Mouse (Mus musculus) forebrain, postnatal 0 days (tissue): ENCODE results near the gene Aox4. TPM values are rescaled to one million over a fixed set of nuclear protein-coding genes. Genes with fewer than 3 reads are reported as not detected.

Experiments used
- ATAC-seq: fragments of 200-750 bp; cut with Nextera tagmentation; 2 replicates; pipeline ENCODE4 v1.8.0; 2017; ENCODE audit warnings: mild to moderate bottlenecking, moderate library complexity
- DNase-seq: peaks from one replicate; pipeline ENCODE4 v3.0.0-alpha.2; 2015
- H3K27ac ChIP-seq: fragments of 300-500 bp; sonication (generic); 2 replicates; pipeline ENCODE4 v1.5.1; 2014; ENCODE audit warnings: low read depth, mild to moderate bottlenecking, antibody characterized with exemption, low read length, moderate library complexity, mixed read lengths
- H3K27me3 ChIP-seq: fragments of 300-500 bp; sonication (generic); 2 replicates; pipeline ENCODE4 v1.6.1; 2014; ENCODE audit warnings: mild to moderate bottlenecking, low read length, mixed read lengths; ENCODE audit not compliant: insufficient read depth
- H3K36me3 ChIP-seq: fragments of 300-500 bp; sonication (generic); 2 replicates; pipeline ENCODE4 v1.6.1; 2014; ENCODE audit warnings: mild to moderate bottlenecking, moderate library complexity; ENCODE audit not compliant: insufficient read depth
- H3K4me1 ChIP-seq: fragments of 300-500 bp; sonication (generic); 2 replicates; pipeline ENCODE4 v1.6.1; 2014; ENCODE audit warnings: antibody characterized with exemption; ENCODE audit not compliant: insufficient read depth
- H3K4me2 ChIP-seq: fragments of 300-500 bp; sonication (generic); 2 replicates; pipeline ENCODE4 v1.6.1; 2014; ENCODE audit warnings: low read depth, mild to moderate bottlenecking, moderate library complexity
- H3K4me3 ChIP-seq: fragments of 300-500 bp; sonication (generic); 2 replicates; pipeline ENCODE4 v1.5.1; 2014; ENCODE audit warnings: low read depth, low read length, mixed read lengths
- H3K9ac ChIP-seq: fragments of 300-500 bp; sonication (generic); 2 replicates; pipeline ENCODE4 v1.6.1; 2014; ENCODE audit warnings: mild to moderate bottlenecking
- H3K9me3 ChIP-seq: fragments of 300-500 bp; sonication (generic); 2 replicates; pipeline ENCODE4 v1.6.1; 2016; ENCODE audit warnings: low read length
- CTCF ChIP-seq: sonication (generic); IDR thresholded peaks from 2 replicates; pipeline ENCODE4 v1.5.1; 2016; ENCODE audit warnings: antibody characterized with exemption, control low read depth, low read depth
- WGBS: fragments of 180-500 bp; shearing (Covaris S2); extraction: QIAGEN DNeasy Blood & Tissue Kit; methylation state at CpG from one replicate; pipeline ENCODE4 v1.1.7; 2014; 5-methylcytosine and 5-hydroxymethylcytosine counted together
- polyA plus RNA-seq: library from polyadenylated mRNA; unstranded; fragments of >200 nt; fragmentation: Nextera tagmentation; extraction: Ambion mirVana; gene quantifications from 2 replicates; pipeline ENCODE4 v1.2.1, GENCODE M21; 2015
- total RNA-seq: library from RNA; depleted of rRNA; stranded (reverse); fragments of >200 nt; gene quantifications from 2 replicates; pipeline ENCODE4 v1.2.3, GENCODE M21; 2014

Gene Aox4
- total and polyA plus RNA-seq, 2 experiments from 2014 or later, result 0.95 to 1.2 TPM

DNA sequence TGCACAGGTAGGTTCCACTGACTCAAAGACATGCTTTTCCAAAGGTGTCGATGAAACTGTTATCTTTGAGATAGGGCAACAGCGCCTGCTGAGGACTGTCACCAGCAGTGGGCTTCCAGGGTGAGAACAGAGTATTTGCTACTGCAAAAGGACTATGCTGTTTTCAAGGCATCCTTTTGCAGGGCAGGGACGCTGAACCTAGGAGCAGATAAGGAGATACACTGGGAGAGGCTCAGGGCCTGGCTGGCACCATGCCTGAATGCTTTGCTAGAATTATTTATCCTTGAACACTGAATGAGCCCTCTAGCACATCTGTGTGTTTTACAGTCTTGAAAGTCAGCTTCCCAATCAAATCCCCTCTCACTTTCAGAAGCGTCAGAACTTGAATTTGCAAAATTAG lies 11.8 kb upstream of the Aox4 start:
- Histone ChIP-seq H3K4me3 (no peak overlapping the region), H3K9ac (no peak overlapping the region), H3K27ac (no peak overlapping the region), H3K36me3 (no peaks in the 10 kb centered on the region), H3K4me2 (no peak overlapping the region), H3K4me1 (peaks cover 3% of the 10 kb centered on the region; the same call in 1 of the 2 replicates), H3K27me3 (no peaks in the 10 kb centered on the region), H3K9me3 (no peaks in the 10 kb centered on the region)
- no peak for TF ChIP-seq CTCF
- 79% methylated on average over 4 of the region's 4 CpGs for WGBS
- no peak for ATAC-seq
- no peak for DNase-seq

DNA sequence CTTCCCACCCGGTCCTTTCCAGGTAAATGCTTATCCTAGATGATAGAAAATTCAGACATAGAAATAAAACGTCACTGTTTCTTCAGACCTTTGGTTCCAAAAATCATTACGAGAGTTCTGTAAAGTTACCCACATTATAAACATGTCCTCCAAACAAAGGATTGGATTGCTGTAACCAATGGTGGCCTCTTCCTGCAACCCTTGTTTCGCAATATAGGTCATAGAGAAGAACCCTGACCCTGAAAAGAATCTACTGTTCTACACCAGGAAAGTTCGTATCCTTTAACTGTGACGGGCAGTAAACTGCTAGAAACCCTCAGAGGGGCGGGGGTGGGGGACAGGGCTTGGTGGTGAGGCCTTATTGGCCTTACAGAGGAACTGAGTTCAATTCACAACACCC lies 2.6 kb downstream of the Aox4 start:
- peaks cover 4% of the 10 kb centered on the region; the same call in 1 of the 2 replicates for H3K4me1 ChIP-seq
- 90% methylated on average over 7 of the region's 7 CpGs for WGBS
- ATAC-seq (no peak), DNase-seq (no peak)
- no peak overlapping the region for H3K4me2 ChIP-seq
- H3K4me3 ChIP-seq, result no peak overlapping the region
- no peak overlapping the region for H3K27ac ChIP-seq
- TF ChIP-seq CTCF, result no peak
- H3K9me3 ChIP-seq, result no peaks in the 10 kb centered on the region
- H3K36me3 ChIP-seq, result no peaks in the 10 kb centered on the region
- no peak overlapping the region for H3K9ac ChIP-seq
- no peaks in the 10 kb centered on the region for H3K27me3 ChIP-seq

DNA sequence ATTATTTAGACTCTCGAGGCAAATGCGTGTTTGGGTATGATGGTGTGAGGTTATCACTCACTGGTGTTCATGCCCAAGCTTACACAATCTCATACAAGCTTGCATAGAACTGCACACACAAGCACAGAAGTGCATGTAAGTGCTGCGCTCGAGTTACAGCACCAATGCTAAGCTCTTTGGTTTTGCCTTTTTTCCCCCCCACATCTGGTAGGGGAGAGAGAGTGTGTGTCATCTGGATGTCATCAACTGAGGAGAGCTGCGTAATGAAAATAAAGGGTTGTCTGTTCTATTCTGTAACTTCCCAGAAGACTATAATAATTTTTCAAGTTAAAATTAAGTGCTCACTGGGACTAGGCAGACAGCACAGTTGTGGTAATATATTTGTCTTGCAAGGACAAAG lies 3.6 kb downstream of the Aox4 start:
- Histone ChIP-seq H3K9ac (no peak overlapping the region), H3K36me3 (no peaks in the 10 kb centered on the region), H3K27ac (no peak overlapping the region), H3K9me3 (no peaks in the 10 kb centered on the region), H3K4me2 (no peak overlapping the region), H3K4me1 (peaks cover 4% of the 10 kb centered on the region; the same call in 1 of the 2 replicates), H3K4me3 (no peak overlapping the region), H3K27me3 (no peaks in the 10 kb centered on the region)
- no peak for ATAC-seq
- TF ChIP-seq CTCF, result no peak
- no peak for DNase-seq
- WGBS, result 87% methylated on average over 5 of the region's 5 CpGs

- DNase-seq, result no peak
- peaks cover 4% of the 10 kb centered on the region; the same call in 1 of the 2 replicates for H3K4me1 ChIP-seq
- H3K27ac ChIP-seq, result no peak overlapping the region
- TF ChIP-seq CTCF, result no peak
- no peaks in the 10 kb centered on the region for H3K9me3 ChIP-seq
- no peak overlapping the region for H3K4me2 ChIP-seq
- 91% methylated on average over 4 of the region's 4 CpGs for WGBS
- no peak overlapping the region for H3K9ac ChIP-seq
- peak; percentile 62 for ATAC-seq
- H3K36me3 ChIP-seq, result no peaks in the 10 kb centered on the region
- no peak overlapping the region for H3K4me3 ChIP-seq
- no peaks in the 10 kb centered on the region for H3K27me3 ChIP-seq
Observed at GRCm38 (mm10) chr1:58215353-58215752, 5.2 kb downstream of the Aox4 start.

- Histone ChIP-seq H3K9ac (no peak overlapping the region), H3K4me1 (peaks cover under 1% of the 10 kb centered on the region; the same call in 1 of the 2 replicates), H3K36me3 (no peaks in the 10 kb centered on the region), H3K27ac (no peak overlapping the region; the same call in 1 of the 2 replicates), H3K4me3 (no peak overlapping the region), H3K27me3 (no peaks in the 10 kb centered on the region), H3K4me2 (peak overlapping the region; percentile 5; the same call in 1 of the 2 replicates), H3K9me3 (no peaks in the 10 kb centered on the region)
- ATAC-seq (peak; percentile 49), DNase-seq (peak; percentile 79)
- no peak for TF ChIP-seq CTCF
- 52% methylated on average over 7 of the region's 7 CpGs for WGBS
Observed at GRCm38 (mm10) chr1:58215956-58216532, 5.8 kb downstream of the Aox4 start.

GRCm38 (mm10) chr1:58221070-58221469 lies 10.9 kb downstream of the Aox4 start:
- Histone ChIP-seq H3K9me3 (no peaks in the 10 kb centered on the region), H3K36me3 (no peaks in the 10 kb centered on the region), H3K4me1 (0 out of 2 replicates have a peak, but pooled peaks cover 6% of the 10 kb centered on the region), H3K9ac (no peak overlapping the region), H3K27me3 (no peaks in the 10 kb centered on the region), H3K4me3 (no peak overlapping the region), H3K4me2 (no peak overlapping the region), H3K27ac (peak overlapping the region; percentile 66; the same call in 1 of the 2 replicates)
- no peak for TF ChIP-seq CTCF
- DNase-seq, result peak; percentile 62
- ATAC-seq, result peak; percentile 60
- 36% methylated on average over 6 of the region's 6 CpGs for WGBS

DNA sequence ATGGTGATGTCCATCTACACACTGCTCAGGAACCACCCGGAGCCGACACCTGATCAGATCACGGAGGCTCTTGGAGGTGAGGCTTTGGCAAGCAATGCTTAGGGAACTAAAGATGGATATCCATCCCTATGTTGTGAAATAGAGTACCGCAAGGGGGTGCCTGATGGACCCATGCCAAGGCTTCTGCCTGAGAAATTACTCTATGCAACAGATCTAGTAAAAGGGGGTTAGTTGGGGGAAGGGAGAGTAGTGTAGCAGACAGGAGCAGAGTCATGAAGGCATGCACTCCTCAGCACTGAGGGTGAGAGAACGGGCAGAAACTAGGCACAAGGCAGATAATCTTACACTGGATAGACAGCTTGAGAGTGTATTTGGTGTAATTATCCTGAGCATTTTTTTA lies 11.7 kb downstream of the Aox4 start:
- DNase-seq, result peak; percentile 76
- peak; percentile 70 for ATAC-seq
- Histone ChIP-seq H3K4me3 (no peak overlapping the region), H3K27ac (peak overlapping the region; percentile 66), H3K4me2 (no peak overlapping the region), H3K9ac (no peak overlapping the region), H3K4me1 (0 out of 2 replicates have a peak, but pooled peaks cover 6% of the 10 kb centered on the region), H3K9me3 (no peaks in the 10 kb centered on the region), H3K27me3 (no peaks in the 10 kb centered on the region), H3K36me3 (no peaks in the 10 kb centered on the region)
- peak; percentile 42 for TF ChIP-seq CTCF
- 61% methylated on average over 5 of the region's 5 CpGs for WGBS
